Mouse (Mus musculus) lung, postnatal 14 days (tissue): ENCODE measurements around the gene Ndufc1.
"Not testable (repeated sequence)": the region's sequence is repeated elsewhere in the genome, so short reads cannot be mapped to it uniquely, and the experiment has no call there.

ENCODE experiments used
- DNase-seq: peaks from one replicate; pipeline ENCODE4 v3.0.0; 2021

Ndufc1 gene

GRCm38 (mm10) chr3:51408561-51409183, at the start of gene Ndufc1:
Gene Ndufc1, minus strand, starts transcription at chr3:51408988.
- DNase-seq, result peak; percentile 99

GRCm38 (mm10) chr3:51434871-51435595, 26.2 kb upstream of the Ndufc1 start:
- DNase-seq, result no peak

- DNase-seq, result not testable (repeated sequence)
These were observed 25.6 kb upstream of the Ndufc1 start for GRCm38 (mm10) chr3:51434364-51434763.

GRCm38 (mm10) chr3:51425394-51425793, 16.6 kb upstream of the Ndufc1 start:
- DNase-seq, result no peak

GRCm38 (mm10) chr3:51421921-51422320, 13.1 kb upstream of the Ndufc1 start:
- no peak for DNase-seq

GRCm38 (mm10) chr3:51417966-51418365, 9.2 kb upstream of the Ndufc1 start:
- no peak for DNase-seq

GRCm38 (mm10) chr3:51417485-51417884, 8.7 kb upstream of the Ndufc1 start:
- DNase-seq, result no peak

GRCm38 (mm10) chr3:51417135-51417458, 8.3 kb upstream of the Ndufc1 start:
- DNase-seq, result no peak

- peak; percentile 51 for DNase-seq
These were observed 7.8 kb upstream of the Ndufc1 start for GRCm38 (mm10) chr3:51416364-51417134.

- no peak for DNase-seq
These were observed 7.2 kb upstream of the Ndufc1 start for GRCm38 (mm10) chr3:51416073-51416363.

GRCm38 (mm10) chr3:51415098-51416072, 6.6 kb upstream of the Ndufc1 start, which contains the start of gene Naa15:
Gene Naa15, plus strand, starts transcription at chr3:51415148.
- DNase-seq, result peak; percentile 96

GRCm38 (mm10) chr3:51413276-51413675, 4.5 kb upstream of the Ndufc1 start:
- no peak for DNase-seq

- DNase-seq, result no peak
These were observed 3.7 kb upstream of the Ndufc1 start for GRCm38 (mm10) chr3:51412457-51412856.

GRCm38 (mm10) chr3:51407870-51408560, 773 bp downstream of the Ndufc1 start:
- no peak for DNase-seq

GRCm38 (mm10) chr3:51402628-51403027, 6.2 kb downstream of the Ndufc1 start:
- DNase-seq, result no peak

- DNase-seq, result not testable (repeated sequence)
These were observed 6.7 kb downstream of the Ndufc1 start for GRCm38 (mm10) chr3:51402054-51402453.

- no peak for DNase-seq
These were observed 8.1 kb downstream of the Ndufc1 start for GRCm38 (mm10) chr3:51400682-51401081.

- no peak for DNase-seq
These were observed 9.3 kb downstream of the Ndufc1 start for GRCm38 (mm10) chr3:51399531-51399930.

- DNase-seq, result no peak
These were observed 10.1 kb downstream of the Ndufc1 start for GRCm38 (mm10) chr3:51398667-51399066.

- DNase-seq, result no peak
These were observed 11.0 kb downstream of the Ndufc1 start for GRCm38 (mm10) chr3:51397700-51398299.

GRCm38 (mm10) chr3:51396219-51397068, 12.3 kb downstream of the Ndufc1 start, which contains the start of gene Mgarp:
Gene Mgarp, minus strand, starts transcription at chr3:51396738.
- DNase-seq, result peak; percentile 55
